Mouse (Mus musculus) large intestine, adult 2 months (tissue): ENCODE results near the gene Dmap1. TPM values are rescaled to one million over a fixed set of nuclear protein-coding genes. Genes with fewer than 3 reads are reported as not detected.
A peak's percentile ranks its signal among the peaks of the same experiment; 100 is the strongest.

Experiments
- DNase-seq: peaks from one replicate; pipeline ENCODE4 v3.0.0-alpha.2; 2012; ENCODE audit warnings: low read depth, low spot score
- WGBS: fragments of 180-500 bp; shearing (Covaris S2); methylation state at CpG from one replicate; pipeline ENCODE4 v1.1.7; 2018; 5-methylcytosine and 5-hydroxymethylcytosine counted together
- polyA plus RNA-seq: library from polyadenylated mRNA; depleted of rRNA; stranded (reverse); fragments of >200 nt; gene quantifications from 2 replicates; pipeline ENCODE4 v1.2.3, GENCODE M21; 2012; rRNA removed

Dmap1 gene
- 16.2 and 17.1 TPM in 2 replicates for polyA plus RNA-seq

- peak; percentile 45 for DNase-seq
- WGBS, result under 1% methylated on average over 33 of the region's 33 CpGs
Measured at GRCm38 (mm10) chr4:117681931-117682461, at the start of gene Dmap1. TSS of gene Dmap1 (minus strand) at chr4:117682273.

- 91% methylated on average over 1 of the region's 1 CpGs for WGBS
- no peak for DNase-seq
Measured at GRCm38 (mm10) chr4:117724112-117724511, 42.0 kb upstream of the Dmap1 start, which contains the start of gene Gm12845. TSS of gene Gm12845 (plus strand) at chr4:117724412.

- WGBS, result 80% methylated on average over 6 of the region's 6 CpGs
Measured at GRCm38 (mm10) chr4:117713303-117714098, 31.4 kb upstream of the Dmap1 start.

GRCm38 (mm10) chr4:117712314-117712713, 30.2 kb upstream of the Dmap1 start:
- 88% methylated on average over 3 of the region's 3 CpGs for WGBS
- DNase-seq, result no peak

More at GRCm38 (mm10) chr4:117713303-117714098, 31.4 kb upstream of the Dmap1 start:
- no peak for DNase-seq

- DNase-seq, result no peak
- WGBS, result 40% methylated on average over 3 of the region's 3 CpGs
Measured at GRCm38 (mm10) chr4:117708780-117709550, 26.9 kb upstream of the Dmap1 start.

GRCm38 (mm10) chr4:117705361-117705760, 23.3 kb upstream of the Dmap1 start:
- 3% methylated on average over 7 of the region's 7 CpGs for WGBS
- peak; percentile 19 for DNase-seq

GRCm38 (mm10) chr4:117686354-117686753, 4.3 kb upstream of the Dmap1 start:
- WGBS, result 77% methylated on average over 4 of the region's 4 CpGs
- no peak for DNase-seq

- 51% methylated on average over 6 of the region's 6 CpGs for whole genome bisulfite sequencing
- no peak for DNase-seq
Measured at GRCm38 (mm10) chr4:117683048-117683768, 1.1 kb upstream of the Dmap1 start.

GRCm38 (mm10) chr4:117682463-117682862, 390 bp upstream of the Dmap1 start:
- DNase-seq, result no peak

GRCm38 (mm10) chr4:117680963-117681362, 1.1 kb downstream of the Dmap1 start:
- WGBS, result 61% methylated on average over 6 of the region's 6 CpGs
- DNase-seq, result no peak

GRCm38 (mm10) chr4:117676903-117677302, 5.2 kb downstream of the Dmap1 start:
- peak; percentile 67 for DNase-seq
- 13% methylated on average over 3 of the region's 3 CpGs for WGBS

GRCm38 (mm10) chr4:117673901-117674300, 8.2 kb downstream of the Dmap1 start:
- 74% methylated on average over 3 of the region's 3 CpGs for WGBS
- DNase-seq, result no peak

GRCm38 (mm10) chr4:117672042-117672441, 10.0 kb downstream of the Dmap1 start:
- 79% methylated on average over 9 of the region's 9 CpGs for WGBS
- DNase-seq, result no peak

GRCm38 (mm10) chr4:117669874-117670273, 12.2 kb downstream of the Dmap1 start:
- no peak for DNase-seq
- WGBS, result 86% methylated on average over 7 of the region's 7 CpGs

- WGBS, result 82% methylated on average over 8 of the region's 8 CpGs
- no peak for DNase-seq
Measured at GRCm38 (mm10) chr4:117666054-117666453, 16.0 kb downstream of the Dmap1 start.

GRCm38 (mm10) chr4:117665531-117665930, 16.5 kb downstream of the Dmap1 start:
- 76% methylated on average over 7 of the region's 7 CpGs for WGBS
- no peak for DNase-seq

- 93% methylated on average over 10 of the region's 10 CpGs for WGBS
- no peak for DNase-seq
Measured at GRCm38 (mm10) chr4:117664411-117665137, 17.5 kb downstream of the Dmap1 start.

- no peak for DNase-seq
- WGBS, result 87% methylated on average over 5 of the region's 5 CpGs
Measured at GRCm38 (mm10) chr4:117660001-117660400, 22.1 kb downstream of the Dmap1 start.
